ENCODE assay signal across 27 mouse cellular contexts in the genomic region with DNA sequence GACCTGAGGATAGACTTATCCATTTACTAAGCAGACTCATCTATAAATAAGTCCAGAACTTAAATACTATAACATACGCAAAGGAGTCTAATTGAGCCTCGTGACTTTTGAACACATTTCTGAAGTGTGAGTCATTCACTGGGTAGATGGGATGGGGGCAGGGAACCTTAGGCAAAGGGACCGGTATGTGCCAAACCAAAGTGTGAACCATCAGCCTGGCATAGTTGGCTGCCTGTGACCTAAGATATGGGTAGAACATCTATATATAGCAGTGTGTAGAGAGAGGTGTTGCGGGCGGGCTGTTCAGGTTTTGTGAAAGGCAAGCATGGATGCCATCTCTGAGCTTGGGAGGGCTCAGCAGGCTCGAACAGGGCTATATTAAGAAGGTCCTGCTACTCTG. TPM values are rescaled to one million over a fixed set of nuclear protein-coding genes. Genes with fewer than 3 reads are reported as not detected.
DNase-seq lines count a peak whose midpoint lies in the region; ATAC-seq lines count a peak whose summit lies in the region.
"Had no signal": no experiment of that assay in that cellular context is flagged by ENCODE, and none has a peak within 500 bp of the region (broad histone marks: within the 10 kb centered on the region; RNA-seq: fewer than 3 reads in every experiment).

No protein-coding gene starts in this region.

- no peak for ATAC-seq in forebrain, embryonic 15.5 days (replicated peaks)
- ATAC-seq: CD4-positive, CD25-positive, alpha-beta regulatory T cell, adult 4 months; intestine, postnatal 0 days; midbrain, embryonic 16.5 days had no signal

- H3K9me3 ChIP-seq in heart, embryonic 10.5 days = no peaks in the 10 kb centered on the region
- no peaks in the 10 kb centered on the region for H3K9me3 ChIP-seq in forebrain, embryonic 15.5 days
- H3K9me3 ChIP-seq: embryonic facial prominence, embryonic 15.5 days; forebrain, embryonic 10.5 days; G1E; hindbrain, embryonic 15.5 days; limb, embryonic 10.5 days; neural tube, embryonic 13.5 days had no signal

- H3K27me3 ChIP-seq in heart, embryonic 10.5 days (ENCODE audit: insufficient read depth, poor library complexity, severe bottlenecking) = peaks cover 32% of the 10 kb centered on the region; the same call in 1 of the 2 replicates
- no peaks in the 10 kb centered on the region for H3K27me3 ChIP-seq in forebrain, embryonic 15.5 days
- H3K27me3 ChIP-seq: hindbrain, embryonic 15.5 days; neural tube, embryonic 13.5 days had no signal

- H3K4me1 ChIP-seq in heart, embryonic 10.5 days = peaks cover 3% of the 10 kb centered on the region; the same call in 1 of the 2 replicates
- H3K4me1 ChIP-seq in forebrain, embryonic 15.5 days = no peaks in the 10 kb centered on the region
- H3K4me1 ChIP-seq: embryonic facial prominence, embryonic 15.5 days; forebrain, embryonic 10.5 days; hindbrain, embryonic 15.5 days; limb, embryonic 10.5 days; neural tube, embryonic 13.5 days had no signal

- no peak overlapping the region for H3K9ac ChIP-seq in forebrain, embryonic 15.5 days (replicated peaks)
- H3K9ac ChIP-seq: embryonic facial prominence, embryonic 15.5 days; hindbrain, embryonic 15.5 days; lung, embryonic 14.5 days; neural tube, embryonic 13.5 days had no signal

- peak; percentile 96 for DNase-seq in heart, adult 11 months
- DNase-seq in heart, embryonic 10.5 days (ENCODE audit: low spot score) = no peak
- DNase-seq in 3T3-L1 (ENCODE audit: low read depth, low spot score) = peak; percentile 85
- peak; percentile 79 for DNase-seq in brain, adult 2 months (ENCODE audit: low read depth, low spot score)
- DNase-seq in heart, postnatal 10 days = peak; percentile 54 to 73
- no peak for DNase-seq in adrenal gland, postnatal 14 days
- no peak for DNase-seq in adrenal gland, postnatal 25 days
- DNase-seq: cerebellum, postnatal 10 days; embryo, embryonic 11 days; kidney, postnatal 14 days; lung, embryonic 14.5 days; right cerebral cortex, postnatal 25 days; thymus, postnatal 25 days had no signal

- H3K36me3 ChIP-seq in heart, embryonic 10.5 days = no peaks in the 10 kb centered on the region
- H3K36me3 ChIP-seq in forebrain, embryonic 15.5 days = no peaks in the 10 kb centered on the region
- H3K36me3 ChIP-seq: embryonic facial prominence, embryonic 15.5 days; forebrain, embryonic 10.5 days; G1E; hindbrain, embryonic 15.5 days; limb, embryonic 10.5 days; neural tube, embryonic 13.5 days had no signal

- no peak overlapping the region for H3K27ac ChIP-seq in heart, embryonic 10.5 days
- H3K27ac ChIP-seq in forebrain, embryonic 15.5 days (replicated peaks) = no peak overlapping the region
- H3K27ac ChIP-seq: embryonic facial prominence, embryonic 15.5 days; forebrain, embryonic 10.5 days; hindbrain, embryonic 15.5 days; left cerebral cortex, adult 2 months; limb, embryonic 10.5 days; neural tube, embryonic 13.5 days had no signal

- 78% methylated on average over 6 of the region's 6 CpGs for WGBS in heart, embryonic 10.5 days
- 86% methylated on average over 6 of the region's 6 CpGs for WGBS in forebrain, embryonic 15.5 days

- intact Hi-C loops in heart, postnatal 10 days (cut with DNase I) = no loop called here

- H3K4me2 ChIP-seq in forebrain, embryonic 15.5 days (replicated peaks) = no peak overlapping the region
- H3K4me2 ChIP-seq: embryonic facial prominence, embryonic 15.5 days; hindbrain, embryonic 15.5 days; liver, embryonic 11.5 days; lung, embryonic 14.5 days; neural tube, embryonic 13.5 days had no signal

- H3K4me3 ChIP-seq in heart, embryonic 10.5 days = no peak overlapping the region
- H3K4me3 ChIP-seq in forebrain, embryonic 15.5 days = no peak overlapping the region
- H3K4me3 ChIP-seq: embryonic facial prominence, embryonic 15.5 days; forebrain, embryonic 10.5 days; hindbrain, embryonic 15.5 days; left cerebral cortex, adult 2 months; limb, embryonic 10.5 days; neural tube, embryonic 13.5 days had no signal

RNA-seq across cellular contexts. Expression of gene Ttll11, which starts 14.6 kb away (rescaled TPM):
- 0.42 and 0.85 TPM in 2 replicates for polyA plus RNA-seq in heart, embryonic 10.5 days (2016; fragmentation: Nextera tagmentation; extraction: Ambion mirVana)
- 1 to 10 TPM; 1.8 to 2.5 TPM for total RNA-seq in heart, postnatal 10 days (2021)
- 2.6 and 2.7 TPM in 2 replicates for total RNA-seq in adrenal gland, postnatal 14 days (2021)
- polyA plus RNA-seq in forebrain, embryonic 15.5 days (2015; fragmentation: Nextera tagmentation; extraction: Ambion mirVana) = 2.7 and 3.0 TPM in 2 replicates
- 11.6 and 30.4 TPM in 2 replicates for total RNA-seq in adrenal gland, postnatal 25 days (2021)
- polyA plus RNA-seq: CD4-positive, CD25-positive, alpha-beta regulatory T cell, adult 4 months had no signal

RNA-seq across cellular contexts. Expression of gene Ndufa8, which starts 54.9 kb away (rescaled TPM):
- 329 and 373 TPM in 2 replicates for polyA plus RNA-seq in heart, embryonic 10.5 days (2016; fragmentation: Nextera tagmentation; extraction: Ambion mirVana)
- total RNA-seq in heart, postnatal 10 days (2021) = 100 to 1,000 TPM; 550 to 581 TPM
- 365 and 371 TPM in 2 replicates for total RNA-seq in adrenal gland, postnatal 14 days (2021)
- 259 and 263 TPM in 2 replicates for polyA plus RNA-seq in forebrain, embryonic 15.5 days (2015; fragmentation: Nextera tagmentation; extraction: Ambion mirVana)
- total RNA-seq in adrenal gland, postnatal 25 days (2021) = 178 and 189 TPM in 2 replicates

RNA-seq across cellular contexts. Expression of gene Morn5, which starts 55.0 kb away (rescaled TPM):
- polyA plus RNA-seq in heart, embryonic 10.5 days (2016; fragmentation: Nextera tagmentation; extraction: Ambion mirVana) = not detected in 2 replicates
- not detected for total RNA-seq in heart, postnatal 10 days (2021)
- not detected in 2 replicates for total RNA-seq in adrenal gland, postnatal 14 days (2021)
- polyA plus RNA-seq in forebrain, embryonic 15.5 days (2015; fragmentation: Nextera tagmentation; extraction: Ambion mirVana) = 1.7 and 2.5 TPM in 2 replicates
- not detected in 2 replicates for total RNA-seq in adrenal gland, postnatal 25 days (2021)
- total RNA-seq: adrenal gland, postnatal 4 days; megakaryocyte progenitor cell, adult 5-6 weeks had no signal
- polyA plus RNA-seq: CD4-positive, CD25-positive, alpha-beta regulatory T cell, adult 4 months; G1E; intestine, postnatal 0 days; liver, embryonic 11.5 days had no signal

Comparison
In these comparisons a context has a peak if more than half of its experiments do, and no peak if none do; other contexts are left out.
1. DNase-seq: peak in heart, adult 11 months (single experiment), 3T3-L1 (single experiment), brain, adult 2 months (single experiment) and heart, postnatal 10 days (2 of 2); none in heart, embryonic 10.5 days (single experiment), adrenal gland, postnatal 14 days (single experiment) and adrenal gland, postnatal 25 days (single experiment).